Mouse (Mus musculus) Patski (cell line): ENCODE measurements around the gene Wnt10b. TPM values are rescaled to one million over a fixed set of nuclear protein-coding genes. Genes with fewer than 3 reads are reported as not detected.

Source experiments
- ATAC-seq: fragments of 100-300 bp; one replicate; pipeline ENCODE4 v1.8.0; 2021
- CTCF ChIA-PET: fragments of 350-600 bp; sonication (Branson Sonifier 250); formaldehyde crosslinking; loops from one replicate; lab custom pipeline; 2022; ENCODE audit warnings: inconsistent platforms; lab: Charles Lee
- POLR2A ChIA-PET: fragments of 350-600 bp; sonication (Branson Sonifier 250); formaldehyde crosslinking; loops from one replicate; lab custom pipeline; 2022; ENCODE audit warnings: antibody characterized with exemption, inconsistent platforms; lab: Charles Lee
- DNase-seq: peaks from one replicate; pipeline ENCODE4 v3.0.0-alpha.2; 2011; ENCODE audit warnings: low read depth, low spot score
- H3K27me3 ChIP-seq: fragments of 371-371 bp; one replicate; pipeline ENCODE4 v1.5.1; 2021
- CTCF ChIP-seq: fragments of 100-300 bp; IDR thresholded peaks from one replicate; pipeline ENCODE4 v1.5.1; 2021
- in situ Hi-C: fragments of 300-500 bp; cut with MboI; formaldehyde crosslinking; loops from 3 replicates; pipeline ENCODE4 v1.11.1; 2018; ENCODE audit warnings: low pct_unique_long_range_greater_than_20kb, mixed read lengths
- polyA plus RNA-seq: library from polyadenylated mRNA; unstranded; gene quantifications from one replicate; pipeline ENCODE4 v1.2.3, GENCODE M21; 2021

Gene Wnt10b
- polyA plus RNA-seq, 1 experiment from 2014 or later, result not detected

- POLR2A ChIA-PET, result interaction anchor here (1.2 kb wide), 1 partner anchor 9 kb away, joined by 4 read pairs; no protein-coding TSS in a partner anchor
- no peak for ATAC-seq
- no peak for DNase-seq
- H3K27me3 ChIP-seq, result no peaks in the 10 kb centered on the region
- TF ChIP-seq CTCF, result no peak
- in situ Hi-C loops, result no loop called here
- CTCF ChIA-PET, result interaction anchor here (1.0 to 1.6 kb wide), 2 partner anchors 9 to 11 kb away, joined by 3 to 4 read pairs; no protein-coding TSS in a partner anchor
Measured at GRCm38 (mm10) chr15:98724441-98724840, 53.5 kb downstream of the Wnt10b start.

- DNase-seq, result no peak
- no peak for ATAC-seq
- ChIA-PET CTCF (interaction anchor here (1.7 kb wide), 1 partner anchor 11 kb away, joined by 6 read pairs; no protein-coding TSS in a partner anchor), POLR2A (interaction anchor here (0.6 kb wide), 2 partner anchors 8 to 41 kb away, joined by 3 read pairs; no protein-coding TSS in a partner anchor)
- TF ChIP-seq CTCF, result no peak
- H3K27me3 ChIP-seq, result no peaks in the 10 kb centered on the region
- in situ Hi-C loops, result no loop called here
Measured at GRCm38 (mm10) chr15:98722854-98723253, 55.1 kb downstream of the Wnt10b start.

DNA sequence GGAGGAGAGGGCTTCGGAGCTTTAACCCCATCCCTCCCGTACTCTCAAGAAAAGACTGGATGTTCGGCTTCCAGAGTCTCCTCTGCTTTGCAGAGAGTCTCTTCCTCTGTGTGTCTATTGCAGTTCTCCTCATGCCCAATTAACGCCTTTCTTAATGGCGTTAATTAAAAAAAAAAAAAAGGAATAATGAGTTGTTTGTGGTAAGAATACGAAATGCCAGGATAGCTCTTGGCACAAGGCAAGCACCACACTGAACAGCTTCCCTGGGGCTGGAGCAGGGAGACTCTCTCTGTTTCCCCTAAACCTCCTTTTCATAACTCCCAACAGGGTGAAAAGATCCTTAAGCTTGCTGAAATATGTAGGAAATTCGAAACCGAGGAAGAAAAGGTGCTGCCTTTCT, 55.8 kb downstream of the Wnt10b start:
- H3K27me3 ChIP-seq, result no peaks in the 10 kb centered on the region
- ChIA-PET POLR2A (interaction anchor here (0.6 to 1.0 kb wide), 3 partner anchors 8 to 42 kb away, joined by 3 read pairs; no protein-coding TSS in a partner anchor), CTCF (interaction anchor here (1.7 kb wide), 1 partner anchor 11 kb away, joined by 6 read pairs; no protein-coding TSS in a partner anchor)
- ATAC-seq, result no peak
- TF ChIP-seq CTCF, result no peak
- DNase-seq, result no peak
- in situ Hi-C loops, result no loop called here

Other genes starting within 250 kb of the Wnt10b start
- gene Kansl2, start 243.9 kb downstream of the Wnt10b start, polyA plus RNA-seq, result 91.6 TPM
- 30.2 TPM for gene Ccnt1, start 207.2 kb downstream of the Wnt10b start, polyA plus RNA-seq
- gene 4930415O20Rik, start 207.1 kb downstream of the Wnt10b start, polyA plus RNA-seq, result 0.26 TPM
- 114 TPM for gene Adcy6, start 168.1 kb downstream of the Wnt10b start, polyA plus RNA-seq
- gene Cacnb3, start 147.3 kb downstream of the Wnt10b start, polyA plus RNA-seq, result 69.7 TPM
- gene Ddx23, start 115.3 kb downstream of the Wnt10b start, polyA plus RNA-seq, result 109 TPM
- 14.8 TPM for gene Rnd1, start 100.7 kb downstream of the Wnt10b start, polyA plus RNA-seq
- gene Ccdc65, start 69.9 kb downstream of the Wnt10b start, polyA plus RNA-seq, result 7.6 TPM
- gene Fkbp11, start 50.0 kb downstream of the Wnt10b start, polyA plus RNA-seq, result 0.41 TPM
- 136 TPM for gene Arf3, start 14.9 kb downstream of the Wnt10b start, polyA plus RNA-seq
- gene Wnt1, start 11.7 kb upstream of the Wnt10b start, polyA plus RNA-seq, result not detected
- not detected for gene Ddn, start 31.3 kb upstream of the Wnt10b start, polyA plus RNA-seq
- 89.5 TPM for gene Prkag1, start 53.4 kb upstream of the Wnt10b start, polyA plus RNA-seq
- 29.6 TPM for gene Kmt2d, start 93.1 kb upstream of the Wnt10b start, polyA plus RNA-seq
- 17.0 TPM for gene Rhebl1, start 116.4 kb upstream of the Wnt10b start, polyA plus RNA-seq
- gene Dhh, start 120.4 kb upstream of the Wnt10b start, polyA plus RNA-seq, result not detected
- 26.9 TPM for gene Lmbr1l, start 140.1 kb upstream of the Wnt10b start, polyA plus RNA-seq
- 921 TPM for gene Tuba1b, start 156.4 kb upstream of the Wnt10b start, polyA plus RNA-seq
- not detected for gene Gm49450, start 175.4 kb upstream of the Wnt10b start, polyA plus RNA-seq
- gene Tuba1a, start 175.6 kb upstream of the Wnt10b start, polyA plus RNA-seq, result 414 TPM